Mouse (Mus musculus): Measurements from ENCODE around the gene Ell.
"Not testable (repeated sequence)": the region's sequence is repeated elsewhere in the genome, so short reads cannot be mapped to it uniquely, and the experiment has no call there.

Ell gene

GRCm38 (mm10) chr8:70506328-70507026, 32.8 kb upstream of the Ell start, which contains the start of gene Rex1bd:
Rex1bd (minus strand) TSS chr8:70506752.
- peak; percentile 99 for DNase-seq (ENCODE audit: low read depth, low spot score)

DNA sequence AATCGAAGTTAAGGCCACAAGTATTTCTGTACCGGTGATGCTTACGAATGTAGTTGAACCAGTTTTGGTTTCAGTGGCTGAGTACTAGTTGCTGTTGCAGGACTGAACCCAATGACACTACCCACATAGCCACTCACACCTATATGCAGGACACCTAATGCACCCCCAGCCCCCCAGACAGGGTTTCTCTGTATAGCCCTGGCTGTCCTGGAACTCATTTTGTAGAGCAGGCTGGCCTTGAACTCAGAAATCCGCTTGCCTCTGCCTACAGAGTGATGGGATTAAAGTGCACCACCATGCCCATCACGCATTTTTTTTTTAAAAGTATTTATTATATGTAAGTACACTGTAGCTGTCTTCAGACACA, 32.2 kb upstream of the Ell start:
- DNase-seq (ENCODE audit: low read depth, low spot score): peak; percentile 45

DNA sequence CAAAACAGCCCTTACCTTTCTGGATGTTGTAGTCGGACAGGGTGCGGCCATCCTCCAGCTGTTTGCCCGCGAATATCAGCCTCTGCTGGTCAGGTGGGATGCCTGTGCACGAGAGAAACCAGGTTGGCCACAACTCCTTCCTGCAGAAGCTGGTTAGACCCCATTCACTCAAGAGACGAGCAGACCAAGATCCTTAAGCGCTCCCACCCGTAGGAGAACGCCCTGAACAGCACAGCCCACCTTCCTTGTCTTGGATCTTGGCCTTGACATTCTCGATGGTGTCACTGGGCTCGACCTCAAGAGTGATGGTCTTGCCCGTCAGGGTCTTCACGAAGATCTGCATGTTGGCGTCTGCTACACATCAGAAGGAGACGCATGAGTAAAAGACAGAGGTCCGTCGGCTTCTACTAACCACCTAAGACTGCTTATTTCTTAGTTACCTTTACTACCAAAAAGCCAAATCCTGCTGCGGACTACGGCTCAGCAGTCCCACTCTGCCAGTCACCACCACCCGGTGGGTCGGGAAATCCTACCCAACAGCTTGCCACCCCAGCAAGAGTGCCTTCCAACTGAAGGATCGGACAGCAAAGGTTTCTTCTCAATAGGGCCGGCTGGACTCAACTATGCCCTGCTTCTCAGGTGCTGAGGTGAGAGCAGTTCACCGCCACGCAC, 29.8 kb upstream of the Ell start:
- DNase-seq (ENCODE audit: low read depth, low spot score): no peak

DNA sequence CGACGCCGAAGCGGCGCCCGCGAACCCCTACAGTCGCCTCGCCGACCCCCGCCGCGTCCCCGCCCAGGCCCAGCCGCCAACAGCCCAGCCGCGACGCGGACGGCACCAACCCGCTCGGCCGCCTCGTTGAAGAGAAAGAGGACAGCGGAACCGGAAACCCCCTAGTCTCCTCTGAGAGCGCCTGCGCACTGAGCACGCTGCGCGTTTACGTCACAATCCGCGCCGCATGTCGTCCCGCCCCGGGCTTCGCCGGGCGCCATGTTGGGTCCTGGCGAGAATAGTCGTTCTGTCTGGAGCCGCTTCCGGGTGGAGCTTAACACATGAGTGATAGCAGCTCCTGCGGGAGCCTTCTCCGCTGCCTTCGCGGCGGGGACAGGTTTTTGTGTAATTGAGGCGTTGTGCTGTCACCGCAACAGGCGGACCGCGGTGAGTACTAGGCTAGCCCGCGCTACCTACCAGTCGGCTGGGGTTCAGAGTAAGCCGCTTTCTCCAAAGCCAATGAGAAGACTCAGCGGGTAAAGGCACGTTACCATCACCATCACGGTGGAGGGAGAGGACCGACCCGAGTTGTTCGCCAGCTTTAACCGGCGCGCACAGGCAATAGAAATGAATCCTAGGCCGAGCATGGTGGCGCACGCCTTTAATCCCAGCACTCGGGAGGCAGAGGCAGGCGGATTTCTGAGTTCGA, 28.9 kb upstream of the Ell start, which contains the start of gene Uba52:
TSS of gene Uba52 (minus strand) at position 574 of the 688 bp plus-strand sequence.
- DNase-seq (ENCODE audit: low read depth, low spot score): peak; percentile 96

- DNase-seq (ENCODE audit: low read depth, low spot score): not testable (repeated sequence)
Measured at GRCm38 (mm10) chr8:70511174-70511573, 28.1 kb upstream of the Ell start.

DNA sequence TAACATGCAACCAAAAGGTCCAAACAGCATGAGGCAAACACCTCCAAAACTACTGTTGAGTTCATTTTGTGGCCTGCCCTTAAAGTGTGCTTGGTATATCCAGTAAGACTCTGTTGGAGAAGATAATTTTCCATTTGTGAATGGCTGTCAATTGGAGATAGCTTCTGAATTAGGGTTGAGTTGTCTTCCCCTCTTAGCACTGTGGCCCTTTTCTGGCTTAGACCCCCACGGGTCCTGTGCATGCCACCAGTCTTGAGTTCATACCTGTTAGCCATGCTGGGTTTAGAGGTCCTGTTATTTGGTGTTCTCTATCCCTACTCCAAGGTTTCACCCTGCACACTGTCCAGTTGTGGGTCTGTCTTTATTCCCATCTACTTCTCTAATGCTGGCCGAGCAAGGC, 27.5 kb upstream of the Ell start:
- no peak for DNase-seq (ENCODE audit: low read depth, low spot score)

DNA sequence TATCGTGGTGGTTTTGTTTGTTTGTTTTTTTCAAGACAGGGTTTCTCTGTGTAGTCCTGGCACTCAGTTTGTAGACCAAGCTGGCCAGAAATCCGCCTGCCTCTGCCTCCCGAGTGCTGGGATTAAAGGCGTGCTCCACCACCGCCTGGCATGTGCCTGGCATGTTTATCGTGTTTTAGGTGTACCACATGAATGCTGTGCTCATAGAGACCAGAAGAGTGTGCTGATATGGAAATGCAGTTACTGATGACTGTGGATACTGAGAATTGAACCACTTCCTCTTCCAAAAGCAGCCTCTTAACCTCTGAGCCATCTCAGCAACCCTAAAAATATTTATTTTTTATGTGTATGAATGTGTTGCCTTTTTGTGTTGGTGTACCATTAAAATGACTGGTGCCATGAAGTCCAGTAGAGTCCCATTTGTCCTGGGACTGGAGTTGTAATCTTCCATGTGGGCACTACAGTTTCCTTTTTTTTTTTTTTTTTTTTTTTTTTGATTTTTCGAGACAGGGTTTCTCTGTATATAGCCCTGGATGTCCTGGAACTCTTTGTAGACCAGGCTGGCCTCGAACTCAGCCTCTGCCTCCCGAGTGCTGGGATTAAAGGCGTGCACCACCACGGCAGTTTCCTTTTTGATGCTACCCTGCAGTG, 26.9 kb upstream of the Ell start:
- no peak for DNase-seq (ENCODE audit: low read depth, low spot score)

DNA sequence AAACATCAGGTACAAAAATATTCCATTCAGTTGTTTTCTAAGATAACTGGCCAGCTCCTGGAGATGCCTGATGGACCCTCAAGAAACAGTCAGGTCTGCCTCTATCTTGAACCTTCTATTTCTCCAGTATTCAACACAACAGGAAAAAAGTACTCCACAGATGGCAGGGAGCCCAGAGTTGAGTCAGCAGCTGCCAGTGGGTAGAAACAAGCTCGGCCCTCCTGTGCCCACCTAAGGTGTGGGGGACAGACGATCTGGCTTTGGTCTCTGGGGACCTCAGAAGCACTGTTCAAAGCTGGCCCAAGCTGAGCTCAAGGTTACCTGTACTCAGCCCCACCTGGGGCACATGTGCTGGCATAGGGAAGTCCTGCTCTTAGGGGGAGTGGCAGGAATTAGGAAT, 25.8 kb upstream of the Ell start:
- no peak for DNase-seq (ENCODE audit: low read depth, low spot score)

GRCm38 (mm10) chr8:70517940-70518643, 21.2 kb upstream of the Ell start:
- peak; percentile 74 for DNase-seq (ENCODE audit: low read depth, low spot score)

DNA sequence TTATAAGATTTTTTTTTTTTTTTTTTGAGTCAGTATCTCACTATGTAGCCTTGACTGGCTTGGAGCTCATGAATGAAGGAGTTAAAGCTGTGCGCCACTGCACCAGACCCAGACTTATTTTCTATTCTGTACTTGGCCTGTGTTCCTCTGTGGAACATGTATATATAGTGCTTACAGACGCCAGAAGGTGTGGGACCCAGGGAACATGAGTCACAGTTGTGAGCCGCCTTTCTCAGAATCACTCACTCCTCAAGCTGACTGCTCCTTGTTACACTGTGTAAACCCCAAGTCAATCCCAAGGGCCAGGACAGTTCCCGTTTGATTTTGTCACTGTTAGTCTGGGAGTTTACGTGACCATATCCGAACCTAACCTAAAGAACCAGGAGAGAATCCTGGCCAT, 20.2 kb upstream of the Ell start:
- no peak for DNase-seq (ENCODE audit: low read depth, low spot score)

- DNase-seq (ENCODE audit: low read depth, low spot score): no peak
Measured at GRCm38 (mm10) chr8:70519606-70520005, 19.7 kb upstream of the Ell start.

GRCm38 (mm10) chr8:70522592-70523403, 16.5 kb upstream of the Ell start:
- DNase-seq (ENCODE audit: low read depth, low spot score): peak; percentile 99

DNA sequence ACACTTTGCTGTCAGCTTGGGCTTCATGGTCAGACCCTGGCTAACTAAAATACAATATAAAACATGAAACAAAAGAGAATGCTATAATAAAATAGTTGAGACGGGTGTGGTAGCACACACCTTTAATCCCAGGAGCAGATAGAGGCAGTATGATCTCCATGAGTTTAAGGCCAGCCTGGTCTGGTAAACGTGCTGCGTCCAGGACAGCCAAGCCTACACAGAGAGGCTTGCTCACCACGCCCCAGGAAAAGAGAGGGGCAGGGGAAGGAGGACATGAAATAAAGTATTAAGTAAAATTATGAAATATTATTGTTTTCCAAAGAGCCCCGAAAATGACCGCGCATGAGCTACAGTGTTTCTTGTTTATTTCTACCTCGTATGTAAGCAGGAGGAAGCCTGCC, 12.1 kb upstream of the Ell start:
- DNase-seq (ENCODE audit: low read depth, low spot score): peak; percentile 54

- peak; percentile 97 for DNase-seq (ENCODE audit: low read depth, low spot score)
Measured at GRCm38 (mm10) chr8:70527512-70528181, 11.6 kb upstream of the Ell start, which contains the start of the genes Fkbp8 and Kxd1. Fkbp8 (plus strand) TSS chr8:70527724. Kxd1 (minus strand) TSS chr8:70527956.

GRCm38 (mm10) chr8:70528182-70528797, 11.0 kb upstream of the Ell start:
- peak; percentile 72 for DNase-seq (ENCODE audit: low read depth, low spot score)

DNA sequence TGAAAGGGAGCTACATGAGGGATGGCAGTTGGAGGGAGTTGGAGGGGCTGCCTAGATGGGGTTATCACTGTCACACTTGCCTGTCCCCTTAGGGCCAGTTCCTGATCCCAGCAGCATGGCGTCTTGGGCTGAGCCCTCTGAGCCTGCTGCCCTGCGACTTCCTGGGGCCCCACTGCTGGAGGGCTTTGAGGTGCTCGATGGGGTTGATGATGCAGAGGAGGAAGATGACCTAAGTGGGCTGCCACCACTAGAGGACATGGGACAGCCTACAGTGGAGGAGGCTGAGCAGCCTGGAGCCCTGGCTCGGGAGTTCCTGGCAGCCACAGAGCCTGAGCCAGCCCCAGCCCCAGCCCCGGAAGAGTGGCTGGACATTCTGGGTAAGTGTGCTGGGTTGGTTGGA, 10.0 kb upstream of the Ell start:
- DNase-seq (ENCODE audit: low read depth, low spot score): no peak

DNA sequence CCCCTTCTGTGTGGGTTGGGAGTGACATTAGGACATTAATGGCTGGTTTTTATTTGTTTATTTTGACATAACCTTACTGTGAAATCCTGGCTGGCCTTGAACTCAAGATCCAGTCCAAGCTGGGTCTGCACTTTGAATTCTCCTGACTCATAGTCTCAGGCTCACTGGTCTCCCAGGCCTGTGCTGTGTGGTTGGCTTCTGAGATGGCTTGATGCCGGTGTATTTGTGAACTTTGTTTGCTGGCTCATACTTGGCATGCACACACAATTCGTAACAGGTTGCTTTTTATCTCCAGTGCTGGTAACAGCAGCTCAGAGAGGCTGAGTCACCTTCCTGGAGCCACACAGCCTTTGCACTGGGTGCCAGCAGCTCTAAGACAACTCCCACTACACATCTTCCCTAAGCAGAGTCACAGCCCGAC, 9.5 kb upstream of the Ell start:
- DNase-seq (ENCODE audit: low read depth, low spot score): no peak

DNA sequence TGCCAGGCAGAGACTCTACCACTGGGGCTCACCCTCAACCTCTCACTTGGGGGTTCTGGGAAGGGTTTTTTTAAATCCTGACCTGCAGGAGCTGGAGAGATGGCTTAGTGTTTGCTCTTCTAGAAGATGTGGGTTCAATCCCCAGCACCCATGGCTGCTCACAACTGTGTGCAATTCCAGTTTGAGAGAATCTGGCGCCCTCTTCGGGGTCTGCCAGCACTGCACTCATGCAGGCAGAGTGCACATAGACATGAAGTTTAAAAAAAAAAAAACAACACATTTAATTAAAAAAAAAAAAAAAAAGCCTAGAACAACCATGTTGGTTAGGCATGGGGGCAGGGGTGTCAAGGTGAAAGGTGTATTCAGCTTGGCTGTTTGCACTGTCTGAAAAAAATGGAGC, 8.9 kb upstream of the Ell start:
- DNase-seq (ENCODE audit: low read depth, low spot score): no peak

DNA sequence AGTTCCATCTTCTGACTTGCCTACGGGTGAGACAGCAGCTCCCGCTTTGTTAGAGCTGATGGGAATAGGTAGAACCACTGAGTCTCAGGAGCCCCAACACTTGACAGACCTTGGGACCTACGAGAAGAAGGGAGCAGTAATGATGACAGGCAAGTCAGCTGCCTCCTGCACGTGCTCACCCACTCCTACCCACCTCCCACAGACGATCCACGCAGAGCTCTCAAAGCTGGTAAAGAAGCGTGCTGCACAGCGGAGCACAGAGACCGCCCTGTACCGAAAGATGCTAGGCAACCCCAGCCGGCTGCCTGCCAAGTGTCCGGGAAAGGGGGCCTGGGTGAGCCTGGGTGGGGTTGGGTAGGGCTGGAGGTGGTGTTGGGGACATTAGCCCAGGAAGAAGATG, 5.0 kb upstream of the Ell start:
- no peak for DNase-seq (ENCODE audit: low read depth, low spot score)

DNA sequence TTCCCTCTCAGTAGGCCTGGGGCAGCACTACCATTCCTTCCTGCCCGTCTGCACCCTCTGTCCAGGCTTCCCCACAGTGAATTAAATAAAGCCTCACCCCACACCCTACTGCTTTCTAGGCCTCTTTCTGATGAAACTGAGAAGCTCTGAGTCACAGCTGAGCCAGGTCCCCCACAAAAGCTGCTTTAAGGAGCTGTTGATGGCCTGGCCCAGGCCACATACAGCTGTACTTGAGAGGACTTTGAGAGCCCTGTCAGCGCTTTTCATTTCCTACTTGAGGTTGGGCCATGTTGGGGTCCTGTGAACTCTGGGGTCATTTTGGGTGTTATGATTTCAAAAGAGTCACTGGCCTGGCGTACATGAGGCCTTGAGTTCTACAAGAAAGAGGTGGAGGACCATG, 4.0 kb upstream of the Ell start:
- no peak for DNase-seq (ENCODE audit: low read depth, low spot score)

All from R1 (cell line).